Mouse (Mus musculus) right cerebral cortex, postnatal 14 days (tissue): ENCODE data around the gene Gatad2a.

Source experiments
- DNase-seq: peaks from one replicate; pipeline ENCODE4 v3.0.0; 2022

The Gatad2a gene

DNA sequence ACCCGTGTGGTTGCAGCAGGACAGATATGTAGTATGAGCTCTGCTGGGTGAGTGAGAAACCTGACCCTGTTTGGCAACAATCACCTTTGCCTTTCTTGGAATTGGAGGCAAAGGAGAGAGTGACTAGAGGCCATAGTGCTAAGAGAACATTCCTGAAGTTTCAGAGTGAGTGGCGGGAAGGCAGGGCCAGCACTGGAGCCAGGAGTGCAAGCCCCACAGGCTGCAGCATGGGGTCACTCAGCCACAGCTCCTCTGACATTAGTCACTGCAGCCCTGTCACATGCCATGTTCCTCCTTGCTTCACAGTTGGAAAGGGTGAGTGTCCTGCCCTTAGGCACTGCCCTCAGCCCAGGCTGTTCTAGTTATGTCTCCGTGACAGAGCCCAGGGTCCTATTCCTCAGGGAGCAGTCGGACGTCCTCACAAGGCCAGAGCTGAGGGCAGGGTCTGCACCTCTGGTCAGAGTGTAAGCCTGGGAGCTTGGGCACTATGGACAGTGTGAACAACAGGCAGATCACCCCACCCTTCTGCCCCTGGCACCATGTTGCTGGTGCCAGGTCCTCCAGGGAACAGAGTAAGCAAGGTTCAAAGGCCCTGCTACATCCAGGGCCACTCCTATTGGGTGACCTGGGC, 128.4 kb downstream of the Gatad2a start:
- no peak for DNase-seq

DNA sequence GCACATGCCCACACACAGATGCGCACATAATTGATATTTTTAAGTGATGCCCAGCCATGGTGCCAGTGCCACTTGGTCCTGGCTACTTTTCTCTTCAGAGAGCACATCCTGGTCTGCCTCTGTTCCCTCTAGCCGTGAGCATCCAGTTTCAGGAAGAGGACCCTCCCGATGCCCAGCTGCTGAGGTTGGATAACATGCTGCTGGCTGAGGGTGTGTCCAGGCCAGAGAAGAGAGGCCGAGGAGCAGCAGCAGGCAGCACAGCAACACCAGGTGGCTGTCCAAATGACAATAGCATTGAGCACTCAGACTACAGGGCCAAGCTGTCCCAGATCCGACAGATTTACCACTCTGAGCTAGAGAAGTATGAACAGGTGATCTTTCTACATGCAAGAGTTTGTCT, 132.0 kb downstream of the Gatad2a start:
- DNase-seq = no peak

DNA sequence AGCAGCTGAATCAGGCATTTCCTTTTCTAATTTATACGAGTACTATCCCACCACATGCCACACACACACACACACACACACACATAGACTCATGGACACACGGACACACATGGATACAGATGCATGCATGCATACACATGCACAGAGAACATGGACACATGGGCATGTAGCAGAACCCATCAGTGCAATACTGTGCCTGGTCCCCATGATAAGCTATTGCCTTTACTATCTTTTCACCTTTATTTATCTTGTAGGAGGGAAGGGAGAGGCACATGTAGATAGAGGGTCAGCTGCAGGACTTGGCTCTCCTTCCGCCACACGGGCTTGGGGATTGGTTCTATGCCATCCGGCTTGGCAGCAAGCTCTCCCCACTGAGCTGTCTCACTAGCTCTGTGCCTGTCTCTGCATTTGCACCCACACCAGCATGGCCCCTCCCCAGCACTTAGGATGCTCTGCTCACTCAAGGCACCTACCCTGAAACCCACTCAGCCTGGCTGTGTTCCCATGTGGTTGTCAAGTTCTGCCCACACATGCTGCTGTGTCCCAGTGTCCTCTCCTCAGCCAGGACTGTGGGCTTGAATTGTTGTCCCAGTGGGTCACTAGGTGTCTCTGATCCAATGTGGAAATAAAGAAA, 132.7 kb downstream of the Gatad2a start:
- DNase-seq = no peak

DNA sequence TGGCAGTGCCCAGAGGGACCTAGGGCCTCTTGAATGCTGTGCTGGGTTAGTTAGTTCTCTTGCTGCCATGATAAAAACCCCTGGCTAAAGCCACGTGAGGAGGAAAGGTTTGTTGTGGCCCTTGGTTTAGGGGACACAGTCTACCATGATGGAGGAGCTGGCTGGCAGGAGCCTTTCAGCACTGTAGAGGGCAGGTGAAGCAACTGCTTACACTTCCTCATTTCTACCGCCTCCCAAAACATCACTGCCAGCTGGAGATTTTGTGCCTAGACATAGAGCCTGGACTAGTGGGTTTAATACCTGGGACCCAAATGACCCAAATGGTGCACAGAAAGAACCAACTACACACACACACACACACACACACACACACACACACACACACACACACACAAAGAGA, 134.9 kb downstream of the Gatad2a start:
- no peak for DNase-seq

DNA sequence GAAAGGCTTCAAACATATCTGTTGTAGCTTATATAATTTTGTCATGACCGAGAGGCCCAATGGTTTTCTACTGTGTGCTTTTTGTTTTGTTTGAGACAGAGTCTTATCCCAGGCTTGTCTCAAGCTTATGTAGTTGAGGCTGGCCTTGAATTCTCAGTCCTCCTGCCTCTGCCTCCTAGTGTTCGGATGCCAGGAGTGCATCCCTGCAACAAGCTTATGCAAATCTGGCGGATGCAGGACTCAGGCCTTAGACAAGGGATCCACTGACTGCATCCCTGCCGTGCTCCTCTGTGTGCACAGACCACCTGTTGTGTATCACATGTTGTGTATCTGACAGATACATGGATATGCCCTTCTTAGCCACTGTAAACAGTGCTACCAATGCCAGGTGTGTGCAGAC, 135.4 kb downstream of the Gatad2a start:
- no peak for DNase-seq
